Mouse (Mus musculus) heart, postnatal 0 days (tissue): ENCODE results near the gene Ccdc38.

ENCODE experiments used
- CTCF ChIP-seq: IDR thresholded peaks from 2 replicates; pipeline ENCODE4 v1.5.1; 2016; ENCODE audit warnings: antibody characterized with exemption, control low read depth, low read depth
- EP300 ChIP-seq: IDR thresholded peaks from 2 replicates; pipeline ENCODE4 v1.6.1; 2016; ENCODE audit warnings: antibody characterized with exemption, low read depth

- TF ChIP-seq CTCF, result no peak
- no peak for TF ChIP-seq EP300
These were observed 21.8 kb upstream of the Ccdc38 start for GRCm38 (mm10) chr10:93518620-93519019.
